Mouse (Mus musculus) lung, embryonic 14.5 days (tissue): ENCODE data around the gene Timd2. TPM values are rescaled to one million over a fixed set of nuclear protein-coding genes. Genes with fewer than 3 reads are reported as not detected.
"Not testable (repeated sequence)": the region's sequence is repeated elsewhere in the genome, so short reads cannot be mapped to it uniquely, and the experiment has no call there.

Experiments
- ATAC-seq: fragments of 200-750 bp; cut with Nextera tagmentation; 2 replicates; pipeline ENCODE4 v1.8.0; 2017; ENCODE audit warnings: mild to moderate bottlenecking, moderate TSS enrichment, moderate library complexity; ENCODE audit not compliant: insufficient read depth
- DNase-seq: peaks from one replicate; pipeline ENCODE4 v3.0.0-alpha.2; 2015
- H3K27ac ChIP-seq: fragments of 300-500 bp; sonication (generic); 2 replicates; pipeline ENCODE4 v1.5.1; 2014; ENCODE audit warnings: low read depth, mild to moderate bottlenecking, moderate library complexity
- H3K27me3 ChIP-seq: fragments of 300-500 bp; sonication (generic); 2 replicates; pipeline ENCODE4 v1.6.1; 2014; ENCODE audit warnings: low read length, control low read depth; ENCODE audit not compliant: insufficient read depth
- H3K36me3 ChIP-seq: fragments of 300-500 bp; sonication (generic); 2 replicates; pipeline ENCODE4 v1.6.1; 2014; ENCODE audit warnings: control low read depth; ENCODE audit not compliant: insufficient read depth
- H3K4me1 ChIP-seq: fragments of 300-500 bp; sonication (generic); 2 replicates; pipeline ENCODE4 v1.6.1; 2014; ENCODE audit warnings: antibody characterized with exemption, control low read depth; ENCODE audit not compliant: insufficient read depth
- H3K4me2 ChIP-seq: fragments of 300-500 bp; sonication (generic); 2 replicates; pipeline ENCODE4 v1.6.1; 2014; ENCODE audit warnings: mild to moderate bottlenecking
- H3K4me3 ChIP-seq: fragments of 300-500 bp; sonication (generic); 2 replicates; pipeline ENCODE4 v1.5.1; 2014; ENCODE audit warnings: low read depth, low read length
- H3K9ac ChIP-seq: fragments of 300-500 bp; sonication (generic); 2 replicates; pipeline ENCODE4 v1.6.1; 2014
- H3K9me3 ChIP-seq: fragments of 300-500 bp; sonication (generic); 2 replicates; pipeline ENCODE4 v1.6.1; 2016; ENCODE audit warnings: low read depth, low read length, control low read depth
- CTCF ChIP-seq: IDR thresholded peaks from 2 replicates; pipeline ENCODE4 v1.5.1; 2016; ENCODE audit warnings: antibody characterized with exemption, low read depth
- WGBS: fragments of 180-500 bp; shearing (Covaris S2); extraction: QIAGEN DNeasy Blood & Tissue Kit; methylation state at CpG from one replicate; pipeline ENCODE4 v1.1.7; 2014; 5-methylcytosine and 5-hydroxymethylcytosine counted together
- polyA plus RNA-seq: library from polyadenylated mRNA; unstranded; fragments of >200 nt; fragmentation: Nextera tagmentation; extraction: Ambion mirVana; gene quantifications from 2 replicates; pipeline ENCODE4 v1.2.1, GENCODE M21; 2014

Timd2 gene
- polyA plus RNA-seq, 1 experiment from 2014 or later: not detected

DNA sequence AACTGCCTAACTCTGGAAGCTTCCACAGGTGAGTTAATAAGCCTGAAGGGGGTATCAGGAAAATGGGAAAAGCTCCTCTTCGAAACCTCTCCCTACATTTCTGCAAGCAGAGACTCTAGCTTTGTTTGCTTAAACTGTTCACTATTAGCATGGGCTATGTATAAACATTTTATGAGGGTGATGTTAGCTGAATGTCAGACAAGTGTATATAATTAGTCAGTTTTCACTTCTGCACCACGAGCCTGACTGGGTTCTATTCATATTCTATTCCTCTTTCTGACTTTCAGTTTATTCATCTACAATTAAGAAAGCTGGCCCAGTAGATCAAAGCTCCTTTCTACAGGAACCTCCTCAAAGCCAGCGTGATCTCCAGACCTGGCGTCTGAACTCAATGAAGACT lies 32.6 kb upstream of the Timd2 start:
- TF ChIP-seq CTCF: no peak
- Histone ChIP-seq H3K4me3 (no peak overlapping the region), H3K27me3 (no peaks in the 10 kb centered on the region), H3K36me3 (no peaks in the 10 kb centered on the region), H3K4me1 (no peaks in the 10 kb centered on the region), H3K9me3 (no peaks in the 10 kb centered on the region), H3K4me2 (no peak overlapping the region), H3K9ac (no peak overlapping the region), H3K27ac (no peak overlapping the region)
- DNase-seq: peak; percentile 80
- 28% methylated on average over 4 of the region's 4 CpGs for WGBS
- peak; percentile 70 for ATAC-seq

DNA sequence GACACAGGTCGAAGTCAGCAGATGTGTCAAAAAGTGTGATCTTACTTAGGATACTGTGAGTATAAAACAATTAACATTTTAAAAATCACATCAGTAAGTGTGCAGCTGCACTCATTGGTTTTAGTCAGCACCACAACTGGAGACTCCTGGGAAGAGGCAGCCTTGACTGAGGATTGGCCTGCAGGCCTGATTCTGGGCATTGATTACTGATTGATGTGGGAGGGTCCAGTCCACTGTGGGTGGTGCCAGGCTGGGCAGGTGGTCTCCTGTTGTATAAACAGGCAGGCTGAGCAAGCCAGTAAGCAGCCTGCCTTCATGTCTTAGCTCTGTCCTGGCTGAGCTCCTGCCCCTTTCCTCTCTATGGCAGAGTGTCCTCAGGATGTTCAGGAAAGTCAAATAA lies 28.2 kb upstream of the Timd2 start, which contains the start of gene Havcr1:
TSS of gene Havcr1 (plus strand) at position 5 of the 400 bp plus-strand sequence.
- not testable (repeated sequence) for H3K9ac ChIP-seq, DNase-seq, H3K36me3 ChIP-seq, ATAC-seq, H3K27ac ChIP-seq, H3K27me3 ChIP-seq, H3K4me1 ChIP-seq, H3K4me3 ChIP-seq, H3K9me3 ChIP-seq, H3K4me2 ChIP-seq
- 77% methylated on average over 1 of the region's 1 CpGs for WGBS

DNA sequence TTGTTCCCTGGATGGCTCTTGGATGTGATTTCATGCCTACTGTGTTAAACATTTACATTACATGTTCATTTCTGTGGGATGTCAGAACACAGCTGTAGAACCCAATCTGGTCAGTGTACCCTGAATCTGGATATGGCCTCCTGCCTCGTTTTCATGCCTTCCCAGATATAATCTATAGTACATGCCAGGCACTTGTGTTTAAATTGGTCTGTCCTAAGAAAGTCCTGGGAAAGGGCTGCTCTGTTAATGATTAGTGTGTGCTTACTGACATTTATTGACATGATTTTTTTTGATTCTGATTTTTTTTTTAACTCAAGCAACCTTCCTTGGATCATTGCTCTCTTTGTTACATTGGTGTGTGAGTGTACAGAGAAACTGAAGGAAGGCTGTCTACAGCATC lies 27.8 kb upstream of the Timd2 start:
- Histone ChIP-seq H3K36me3 (no peaks in the 10 kb centered on the region), H3K27me3 (no peaks in the 10 kb centered on the region), H3K4me2 (no peak overlapping the region), H3K4me1 (no peaks in the 10 kb centered on the region), H3K4me3 (no peak overlapping the region), H3K9ac (no peak overlapping the region), H3K27ac (no peak overlapping the region), H3K9me3 (no peaks in the 10 kb centered on the region)
- WGBS: 37% methylated on average over 1 of the region's 1 CpGs
- ATAC-seq: no peak
- DNase-seq: no peak
- TF ChIP-seq CTCF: no peak

DNA sequence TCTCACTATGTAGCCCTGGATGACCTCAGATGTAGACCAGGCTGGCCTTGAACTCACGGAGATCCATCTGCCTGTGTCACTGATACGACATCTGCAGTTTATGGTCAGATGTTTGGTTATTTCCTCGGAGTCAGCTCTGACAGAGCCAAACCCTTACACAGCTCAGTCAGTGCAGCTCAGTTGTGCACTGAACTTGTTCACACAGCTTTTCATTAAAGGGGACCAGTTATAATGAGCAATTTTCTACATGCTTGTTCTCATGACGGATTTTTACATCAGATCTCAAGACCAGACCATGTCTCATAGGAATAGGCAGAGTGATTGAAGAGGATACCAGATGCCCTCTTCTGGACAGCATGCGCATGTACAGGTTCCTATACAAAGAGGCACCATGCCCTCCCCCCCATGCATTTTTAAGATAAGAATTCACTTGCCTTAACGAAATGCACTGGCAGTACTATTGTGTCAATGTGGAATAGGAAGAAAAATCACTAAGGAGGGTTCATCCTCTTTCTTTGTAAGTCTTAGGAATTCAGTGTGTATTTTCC lies 26.5 kb upstream of the Timd2 start:
- Histone ChIP-seq H3K27me3 (no peaks in the 10 kb centered on the region), H3K9ac (no peak overlapping the region), H3K9me3 (no peaks in the 10 kb centered on the region), H3K4me3 (no peak overlapping the region), H3K27ac (no peak overlapping the region), H3K4me1 (no peaks in the 10 kb centered on the region), H3K36me3 (no peaks in the 10 kb centered on the region), H3K4me2 (no peak overlapping the region)
- peak; percentile 56 for TF ChIP-seq CTCF
- DNase-seq (peak; percentile 50), ATAC-seq (peak; percentile 39; the same call in 1 of the 2 replicates)
- 47% methylated on average over 6 of the region's 6 CpGs for WGBS

DNA sequence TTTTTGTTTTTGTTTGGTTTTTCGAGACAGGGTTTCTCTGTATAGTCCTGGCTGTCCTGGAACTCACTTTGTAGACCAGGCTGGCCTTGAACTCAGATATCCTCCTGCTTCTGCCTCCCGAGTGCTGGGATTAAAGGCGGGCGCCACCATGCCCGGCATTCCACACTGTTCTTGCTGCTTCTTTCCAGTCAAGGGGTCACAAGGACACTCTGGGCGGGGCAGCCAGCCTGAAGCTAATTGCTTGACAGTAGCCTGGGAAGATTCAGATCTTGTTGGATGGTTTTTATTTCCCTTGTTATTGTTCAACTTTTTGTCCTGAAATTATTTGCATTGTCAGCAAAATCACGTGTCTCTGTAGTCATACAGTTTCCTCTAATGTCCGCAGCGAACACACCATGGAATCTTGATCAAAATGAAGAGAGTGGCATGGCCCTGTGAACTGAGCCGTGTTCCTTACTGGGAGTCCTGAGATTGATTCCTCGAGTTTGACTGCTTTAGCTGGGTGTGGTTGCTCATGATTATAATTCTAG lies 24.7 kb upstream of the Timd2 start:
- Histone ChIP-seq H3K9me3 (no peaks in the 10 kb centered on the region), H3K27ac (no peak overlapping the region), H3K4me2 (no peak overlapping the region), H3K4me3 (no peak overlapping the region), H3K36me3 (no peaks in the 10 kb centered on the region), H3K9ac (no peak overlapping the region), H3K4me1 (no peaks in the 10 kb centered on the region), H3K27me3 (no peaks in the 10 kb centered on the region)
- TF ChIP-seq CTCF: no peak
- no peak for DNase-seq
- 83% methylated on average over 11 of the region's 11 CpGs for WGBS
- ATAC-seq: no peak

DNA sequence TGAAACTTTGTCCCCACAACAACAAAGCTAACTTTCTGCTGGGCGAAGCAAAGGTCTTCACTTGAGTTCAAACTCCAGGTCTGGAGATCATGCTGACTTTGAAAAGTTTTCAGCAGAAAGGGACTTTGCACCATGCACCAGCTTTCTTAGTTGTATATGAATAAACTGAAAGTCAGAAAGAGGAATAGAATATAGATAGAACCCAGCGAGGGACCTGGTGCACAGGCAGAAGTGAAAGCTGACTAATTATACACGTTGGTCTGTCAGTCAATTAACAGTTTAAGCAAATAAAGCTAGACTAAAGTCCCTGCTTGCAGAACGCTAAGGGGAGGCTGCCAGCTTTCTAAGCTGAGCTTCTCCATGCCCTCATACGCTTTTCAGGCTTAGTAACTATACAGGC lies 8.0 kb downstream of the Timd2 start:
- no peak for DNase-seq
- ATAC-seq: no peak
- Histone ChIP-seq H3K4me1 (no peaks in the 10 kb centered on the region), H3K9me3 (no peaks in the 10 kb centered on the region), H3K27ac (no peak overlapping the region), H3K36me3 (no peaks in the 10 kb centered on the region), H3K27me3 (no peaks in the 10 kb centered on the region), H3K4me3 (no peak overlapping the region), H3K9ac (no peak overlapping the region), H3K4me2 (no peak overlapping the region)
- TF ChIP-seq CTCF: no peak
- 60% methylated on average over 5 of the region's 5 CpGs for WGBS

DNA sequence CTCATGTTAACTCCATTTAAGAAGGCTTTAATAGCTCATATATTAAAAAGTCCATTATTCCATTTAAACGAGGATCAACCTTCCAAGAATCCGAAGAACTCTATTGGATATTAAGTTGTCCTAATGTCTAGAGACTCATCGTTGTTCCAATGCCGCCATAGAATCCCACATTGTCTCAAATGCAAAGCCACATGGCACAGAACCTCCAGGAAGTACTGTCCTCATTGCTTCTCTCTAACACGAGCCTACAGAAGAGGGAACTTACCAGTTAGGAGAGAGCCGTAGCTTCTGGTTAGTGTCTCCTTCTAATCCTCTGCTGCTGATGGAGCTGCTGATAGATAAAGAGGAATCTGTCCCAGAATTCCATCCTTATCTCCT lies 8.6 kb downstream of the Timd2 start:
- 79% methylated on average over 6 of the region's 6 CpGs for WGBS
- no peak overlapping the region for H3K4me3 ChIP-seq
- no peak overlapping the region for H3K4me2 ChIP-seq
- H3K9me3 ChIP-seq: no peaks in the 10 kb centered on the region
- H3K27me3 ChIP-seq: no peaks in the 10 kb centered on the region
- no peak for ATAC-seq
- no peak overlapping the region for H3K27ac ChIP-seq
- no peak for TF ChIP-seq CTCF
- DNase-seq: no peak
- H3K4me1 ChIP-seq: no peaks in the 10 kb centered on the region
- H3K36me3 ChIP-seq: no peaks in the 10 kb centered on the region
- no peak overlapping the region for H3K9ac ChIP-seq
